Mouse (Mus musculus): ENCODE results near the gene Srek1. TPM values are rescaled to one million over a fixed set of nuclear protein-coding genes. Genes with fewer than 3 reads are reported as not detected.
A peak's percentile ranks its signal among the peaks of the same experiment; 100 is the strongest.

Srek1 gene
- 85.6 and 89.9 TPM in 2 replicates for polyA plus RNA-seq (2014; fragmentation: Nextera tagmentation; extraction: Ambion mirVana)

DNA sequence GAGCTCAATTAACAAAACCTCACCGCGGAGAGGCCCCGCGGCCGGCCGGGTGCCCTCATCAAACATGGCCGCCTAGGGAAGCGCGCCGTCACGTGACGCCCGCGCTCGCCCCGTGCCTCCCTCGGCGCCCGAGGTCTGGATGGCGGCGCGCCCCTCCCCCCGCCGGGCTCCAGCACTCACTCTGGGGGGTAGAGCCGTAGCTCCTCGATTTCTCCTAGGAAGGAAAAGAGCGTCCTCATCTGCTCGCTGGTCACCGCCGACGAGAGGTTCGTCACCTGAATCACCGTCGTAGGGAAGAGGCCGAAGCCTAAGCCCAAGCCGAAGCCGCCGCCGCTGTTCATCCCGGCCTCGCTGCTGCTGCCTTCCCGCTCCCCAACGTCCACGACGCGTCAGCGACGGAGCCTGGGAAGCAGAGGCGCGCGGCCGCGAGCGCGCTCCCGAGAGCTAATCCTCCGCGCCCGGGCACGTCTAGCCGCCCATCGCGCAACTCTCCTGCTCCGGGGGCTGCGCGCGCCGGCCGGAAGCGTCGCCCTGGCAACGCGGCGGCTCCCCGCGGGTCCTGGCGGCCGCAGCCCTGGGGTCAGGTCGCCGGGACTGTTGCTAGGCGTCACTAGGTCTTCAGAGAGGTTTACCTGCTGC lies at the start of gene Srek1:
TSS of gene Srek1 (minus strand) at position 490 of the 639 bp plus-strand sequence.
- Histone ChIP-seq H3K9ac (replicated peaks; ENCODE audit: low read length) (peak within 1 kb of the TSS; percentile 74), H3K4me3 (replicated peaks; ENCODE audit: low read depth, low read length) (peak within 1 kb of the TSS; percentile 69), H3K27me3 (ENCODE audit: control insufficient read depth, insufficient read depth, low read length) (no peaks in the 10 kb centered on the region), H3K27ac (replicated peaks; ENCODE audit: low read depth, low read length) (peak within 1 kb of the TSS; percentile 98), H3K4me2 (ENCODE audit: low read length) (peak within 1 kb of the TSS; percentile 71), H3K9me3 (ENCODE audit: control insufficient read depth, low read length) (no peaks in the 10 kb centered on the region), H3K36me3 (ENCODE audit: control insufficient read depth, insufficient read depth, low read length) (no peaks in the 10 kb centered on the region; the same call in 1 of the 2 replicates), H3K4me1 (ENCODE audit: control insufficient read depth, insufficient read depth, low read length) (peaks cover 22% of the 10 kb centered on the region)
- ATAC-seq (ENCODE audit: low FRiP score, low TSS enrichment) (peak; percentile 96), DNase-seq (peak; percentile 99)
- WGBS = under 1% methylated on average over 81 of the region's 81 CpGs

DNA sequence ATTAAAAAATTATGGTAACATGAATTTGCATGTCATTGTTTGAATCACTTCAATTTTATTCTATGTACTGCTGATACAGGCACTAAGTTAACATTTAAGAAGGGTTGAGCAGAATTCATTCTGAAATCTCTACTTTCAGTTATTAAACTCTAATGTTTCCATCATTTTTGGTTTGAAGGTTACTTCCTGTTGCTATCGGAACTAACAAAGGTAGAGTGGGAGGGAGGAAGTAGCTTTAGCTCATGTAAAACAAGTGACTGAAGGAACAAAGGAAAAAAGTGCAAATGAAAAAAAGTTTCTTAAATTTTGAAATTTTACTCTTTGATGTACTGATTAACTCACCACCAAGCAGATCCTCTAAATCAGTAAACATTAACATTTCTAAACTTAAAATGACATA lies 47.9 kb upstream of the Srek1 start:
- no peaks in the 10 kb centered on the region for H3K4me1 ChIP-seq (ENCODE audit: control insufficient read depth, insufficient read depth, low read length)
- no peak overlapping the region for H3K9ac ChIP-seq (replicated peaks; ENCODE audit: low read length)
- no peaks in the 10 kb centered on the region for H3K9me3 ChIP-seq (ENCODE audit: control insufficient read depth, low read length)
- no peak for DNase-seq
- no peak overlapping the region for H3K4me3 ChIP-seq (replicated peaks; ENCODE audit: low read depth, low read length)
- H3K27ac ChIP-seq (replicated peaks; ENCODE audit: low read depth, low read length) = no peak overlapping the region
- H3K36me3 ChIP-seq (ENCODE audit: control insufficient read depth, insufficient read depth, low read length) = peaks cover 31% of the 10 kb centered on the region
- WGBS = 95% methylated on average over 1 of the region's 1 CpGs
- no peaks in the 10 kb centered on the region for H3K27me3 ChIP-seq (ENCODE audit: control insufficient read depth, insufficient read depth, low read length)
- no peak for ATAC-seq (ENCODE audit: low FRiP score, low TSS enrichment)
- no peak overlapping the region for H3K4me2 ChIP-seq (ENCODE audit: low read length)

DNA sequence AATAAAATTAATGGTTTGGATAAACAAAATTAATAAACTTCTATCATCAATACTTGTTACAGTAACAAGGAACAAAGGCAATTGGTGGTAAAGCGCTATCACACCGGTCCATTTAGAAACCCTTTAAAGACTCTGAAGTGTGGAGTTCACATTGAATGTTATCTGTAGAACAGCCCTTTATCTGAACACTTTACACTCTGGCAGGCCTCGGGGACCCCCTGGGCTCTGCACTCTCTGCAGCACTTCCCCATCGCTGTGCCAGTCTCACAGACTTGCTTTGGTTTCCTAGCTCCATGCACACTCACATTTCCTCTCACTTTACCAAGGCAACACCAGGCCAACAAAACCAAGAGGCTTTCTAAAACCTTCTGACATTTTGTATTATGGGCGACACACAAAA lies 45.0 kb upstream of the Srek1 start:
- Histone ChIP-seq H3K36me3 (ENCODE audit: control insufficient read depth, insufficient read depth, low read length) (peaks cover 31% of the 10 kb centered on the region), H3K4me1 (ENCODE audit: control insufficient read depth, insufficient read depth, low read length) (no peaks in the 10 kb centered on the region), H3K9me3 (ENCODE audit: control insufficient read depth, low read length) (no peaks in the 10 kb centered on the region), H3K9ac (replicated peaks; ENCODE audit: low read length) (no peak overlapping the region), H3K27me3 (ENCODE audit: control insufficient read depth, insufficient read depth, low read length) (no peaks in the 10 kb centered on the region), H3K4me3 (replicated peaks; ENCODE audit: low read depth, low read length) (no peak overlapping the region), H3K4me2 (ENCODE audit: low read length) (no peak overlapping the region), H3K27ac (replicated peaks; ENCODE audit: low read depth, low read length) (no peak overlapping the region)
- DNase-seq (no peak), ATAC-seq (ENCODE audit: low FRiP score, low TSS enrichment) (no peak)
- WGBS = 85% methylated on average over 5 of the region's 5 CpGs

DNA sequence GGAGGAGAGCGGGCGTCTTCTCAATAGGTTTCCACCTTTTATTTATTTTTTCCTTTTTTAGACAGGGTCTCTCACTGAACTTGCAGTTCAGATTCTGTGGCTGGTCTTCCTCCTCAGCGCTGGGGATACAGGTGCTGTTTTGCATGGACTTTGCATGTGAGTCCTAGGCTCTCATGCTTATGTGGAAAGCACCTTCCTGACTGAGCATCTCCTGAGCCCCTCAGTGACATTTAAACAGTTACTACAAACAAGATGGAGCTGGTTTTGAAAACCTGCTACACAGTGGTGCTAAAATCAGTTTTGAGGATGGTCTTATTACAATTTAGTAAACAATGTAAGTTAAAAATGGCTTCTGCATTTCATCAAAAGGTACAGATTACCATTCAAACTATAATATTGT lies 43.5 kb upstream of the Srek1 start:
- WGBS = 89% methylated on average over 3 of the region's 3 CpGs
- H3K27ac ChIP-seq (replicated peaks; ENCODE audit: low read depth, low read length) = no peak overlapping the region

DNA sequence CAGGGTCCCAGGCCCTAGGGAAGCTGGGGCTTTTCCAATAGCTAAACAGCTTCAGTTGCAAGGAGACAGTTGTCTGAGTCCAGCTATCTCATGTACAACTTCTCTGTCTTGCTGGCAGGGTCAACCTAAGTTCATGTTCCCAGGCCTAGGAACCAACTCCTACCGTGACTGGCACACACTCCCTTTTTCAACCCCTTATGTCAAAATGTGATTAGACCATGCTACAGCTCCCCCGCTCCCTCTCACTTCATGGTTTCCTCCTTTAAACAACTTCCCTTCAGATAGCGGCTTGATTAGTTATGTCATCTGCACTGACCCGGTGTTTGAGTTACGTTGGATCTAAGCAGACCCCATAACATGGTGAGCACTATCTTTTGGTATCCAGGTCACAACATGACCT lies 33.1 kb upstream of the Srek1 start:
- DNase-seq (no peak), ATAC-seq (ENCODE audit: low FRiP score, low TSS enrichment) (no peak)
- Histone ChIP-seq H3K4me1 (ENCODE audit: control insufficient read depth, insufficient read depth, low read length) (peaks cover 8% of the 10 kb centered on the region; the same call in 1 of the 2 replicates), H3K9me3 (ENCODE audit: control insufficient read depth, low read length) (no peaks in the 10 kb centered on the region), H3K27me3 (ENCODE audit: control insufficient read depth, insufficient read depth, low read length) (no peaks in the 10 kb centered on the region), H3K27ac (replicated peaks; ENCODE audit: low read depth, low read length) (no peak overlapping the region), H3K36me3 (ENCODE audit: control insufficient read depth, insufficient read depth, low read length) (peaks cover under 1% of the 10 kb centered on the region; the same call in 1 of the 2 replicates), H3K4me2 (ENCODE audit: low read length) (no peak overlapping the region), H3K9ac (replicated peaks; ENCODE audit: low read length) (no peak overlapping the region), H3K4me3 (replicated peaks; ENCODE audit: low read depth, low read length) (no peak overlapping the region)
- 86% methylated on average over 5 of the region's 5 CpGs for WGBS

More for the DNA sequence above, 43.5 kb upstream of the Srek1 start:
- peaks cover 31% of the 10 kb centered on the region for H3K36me3 ChIP-seq (ENCODE audit: control insufficient read depth, insufficient read depth, low read length)
- H3K27me3 ChIP-seq (ENCODE audit: control insufficient read depth, insufficient read depth, low read length) = no peaks in the 10 kb centered on the region
- no peaks in the 10 kb centered on the region for H3K9me3 ChIP-seq (ENCODE audit: control insufficient read depth, low read length)
- no peak for ATAC-seq (ENCODE audit: low FRiP score, low TSS enrichment)
- no peak overlapping the region for H3K4me2 ChIP-seq (ENCODE audit: low read length)
- DNase-seq = no peak
- no peaks in the 10 kb centered on the region for H3K4me1 ChIP-seq (ENCODE audit: control insufficient read depth, insufficient read depth, low read length)
- no peak overlapping the region for H3K9ac ChIP-seq (replicated peaks; ENCODE audit: low read length)
- no peak overlapping the region for H3K4me3 ChIP-seq (replicated peaks; ENCODE audit: low read depth, low read length)

DNA sequence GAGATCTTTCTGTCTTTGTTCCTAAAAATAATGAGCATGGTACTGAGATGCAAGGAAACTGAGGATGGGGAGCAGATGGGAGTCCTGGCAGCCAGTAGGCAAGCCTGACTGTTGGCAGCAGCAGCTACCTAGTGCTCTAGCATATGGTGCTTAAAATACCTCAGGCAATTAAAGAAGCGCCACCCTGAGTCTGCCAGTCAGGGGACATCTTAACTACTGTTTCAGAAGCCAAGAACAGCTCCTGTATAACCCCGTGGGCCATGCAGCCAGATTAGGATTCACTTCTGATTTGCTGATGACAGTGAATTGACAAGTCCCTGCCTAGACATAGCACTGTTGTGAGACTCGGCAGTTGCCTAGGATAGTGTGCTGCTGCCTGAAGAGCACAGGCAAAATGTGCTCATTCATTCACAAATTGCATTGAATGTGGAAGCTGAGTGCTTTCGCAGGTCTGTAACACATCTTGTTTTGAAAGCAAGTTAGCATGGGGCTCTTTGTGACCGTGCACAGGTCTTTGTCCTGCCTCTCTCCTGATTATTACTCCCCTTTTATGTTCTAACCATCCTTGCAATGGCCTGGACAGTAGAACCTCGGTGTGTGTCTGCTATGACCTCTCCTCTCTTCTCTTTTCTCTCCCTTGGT lies 31.9 kb upstream of the Srek1 start:
- H3K4me2 ChIP-seq (ENCODE audit: low read length) = peak overlapping the region; percentile 21; the same call in 1 of the 2 replicates
- WGBS = 26% methylated on average over 6 of the region's 6 CpGs
- ATAC-seq (ENCODE audit: low FRiP score, low TSS enrichment) = peak; percentile 86

DNA sequence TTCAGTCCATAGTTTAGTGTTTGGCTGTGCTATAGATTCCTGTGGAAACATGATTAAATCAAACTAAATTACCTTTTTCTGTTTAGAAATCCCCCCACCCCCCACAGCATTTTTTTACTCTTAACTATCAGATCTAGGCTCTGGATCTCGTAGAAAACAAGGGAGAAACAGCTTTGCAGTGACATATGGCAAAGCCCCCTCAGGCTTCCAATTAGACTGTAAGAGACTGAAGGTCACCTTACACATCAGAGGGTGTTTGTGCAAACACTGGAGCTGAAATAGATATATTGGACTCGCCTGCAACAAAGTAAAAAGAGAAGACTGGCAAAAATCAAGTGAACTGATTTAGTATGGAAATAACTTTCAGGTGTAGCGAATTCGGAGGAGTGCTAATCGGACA lies 29.3 kb upstream of the Srek1 start:
- Histone ChIP-seq H3K4me1 (ENCODE audit: control insufficient read depth, insufficient read depth, low read length) (peaks cover 8% of the 10 kb centered on the region; the same call in 1 of the 2 replicates), H3K36me3 (ENCODE audit: control insufficient read depth, insufficient read depth, low read length) (no peaks in the 10 kb centered on the region), H3K27me3 (ENCODE audit: control insufficient read depth, insufficient read depth, low read length) (no peaks in the 10 kb centered on the region), H3K27ac (replicated peaks; ENCODE audit: low read depth, low read length) (no peak overlapping the region), H3K9me3 (ENCODE audit: control insufficient read depth, low read length) (no peaks in the 10 kb centered on the region), H3K4me3 (replicated peaks; ENCODE audit: low read depth, low read length) (no peak overlapping the region), H3K4me2 (ENCODE audit: low read length) (no peak overlapping the region), H3K9ac (replicated peaks; ENCODE audit: low read length) (no peak overlapping the region)
- DNase-seq (no peak), ATAC-seq (ENCODE audit: low FRiP score, low TSS enrichment) (no peak)
- WGBS = 78% methylated on average over 5 of the region's 5 CpGs

More for the DNA sequence above, 31.9 kb upstream of the Srek1 start:
- DNase-seq = peak; percentile 63
- Histone ChIP-seq H3K27ac (replicated peaks; ENCODE audit: low read depth, low read length) (peak overlapping the region; percentile 26; the same call in 1 of the 2 replicates), H3K4me3 (replicated peaks; ENCODE audit: low read depth, low read length) (no peak overlapping the region), H3K36me3 (ENCODE audit: control insufficient read depth, insufficient read depth, low read length) (no peaks in the 10 kb centered on the region), H3K9me3 (ENCODE audit: control insufficient read depth, low read length) (no peaks in the 10 kb centered on the region), H3K9ac (replicated peaks; ENCODE audit: low read length) (no peak overlapping the region; the same call in 1 of the 2 replicates), H3K27me3 (ENCODE audit: control insufficient read depth, insufficient read depth, low read length) (no peaks in the 10 kb centered on the region), H3K4me1 (ENCODE audit: control insufficient read depth, insufficient read depth, low read length) (peaks cover 8% of the 10 kb centered on the region; the same call in 1 of the 2 replicates)

DNA sequence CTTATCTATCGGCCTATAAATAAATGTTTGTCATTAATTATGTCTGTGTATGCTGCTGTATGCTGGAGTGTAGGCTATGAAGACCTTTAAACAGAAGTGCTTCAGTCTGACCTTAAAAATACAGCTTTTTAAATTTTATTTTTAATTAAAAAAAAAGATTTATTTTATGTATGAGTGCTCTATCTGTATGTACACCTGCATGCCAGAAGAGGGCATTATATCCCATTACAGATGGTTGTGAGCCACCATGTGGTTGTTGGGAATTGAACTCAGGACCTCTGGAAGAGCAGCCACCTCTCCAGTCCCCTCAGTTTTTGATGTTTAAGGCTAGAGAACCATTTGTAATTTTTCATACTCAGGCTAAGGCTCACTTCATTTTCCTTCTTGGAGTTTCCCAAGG lies 26.6 kb upstream of the Srek1 start:
- no peak for DNase-seq
- no peaks in the 10 kb centered on the region for H3K9me3 ChIP-seq (ENCODE audit: control insufficient read depth, low read length)
- H3K27ac ChIP-seq (replicated peaks; ENCODE audit: low read depth, low read length) = no peak overlapping the region
- 100% methylated on average over 1 of the region's 1 CpGs for WGBS
- H3K9ac ChIP-seq (replicated peaks; ENCODE audit: low read length) = no peak overlapping the region
- H3K4me3 ChIP-seq (replicated peaks; ENCODE audit: low read depth, low read length) = no peak overlapping the region
- no peak for ATAC-seq (ENCODE audit: low FRiP score, low TSS enrichment)
- H3K27me3 ChIP-seq (ENCODE audit: control insufficient read depth, insufficient read depth, low read length) = no peaks in the 10 kb centered on the region
- no peaks in the 10 kb centered on the region for H3K36me3 ChIP-seq (ENCODE audit: control insufficient read depth, insufficient read depth, low read length)
- no peaks in the 10 kb centered on the region for H3K4me1 ChIP-seq (ENCODE audit: control insufficient read depth, insufficient read depth, low read length)
- H3K4me2 ChIP-seq (ENCODE audit: low read length) = no peak overlapping the region

All from midbrain, embryonic 14.5 days (tissue).